Mouse (Mus musculus) gastrocnemius, postnatal 10 days (tissue): Measurements from ENCODE around the gene Olfr769. TPM values are rescaled to one million over a fixed set of nuclear protein-coding genes. Genes with fewer than 3 reads are reported as not detected.
"Not testable (repeated sequence)": the region's sequence is repeated elsewhere in the genome, so short reads cannot be mapped to it uniquely, and the experiment has no call there.

Source experiments
- DNase-seq: peaks from one replicate; pipeline ENCODE4 v3.0.0; 2021; ENCODE audit warnings: mixed read lengths
- long read RNA-seq, 2 experiments: library from polyadenylated mRNA; stranded (forward); transcript quantifications; one replicate each; pipeline ENCODE4 v2.0.0; 2021
- total RNA-seq, 2 experiments: library from RNA; stranded (reverse); gene quantifications; 2 replicates each; pipeline ENCODE4 v1.2.3; 2021

Olfr769 gene
- total RNA-seq: not detected
- long read RNA-seq, experiment 1: 0 reads
- long read RNA-seq, experiment 2: 0 reads

- no peak for DNase-seq
Measured at GRCm38 (mm10) chr10:129117761-129118160, at the start of gene Olfr769. TSS of gene Olfr769 (minus strand) at chr10:129117861.

- no peak for DNase-seq
Measured at GRCm38 (mm10) chr10:129164651-129165050, 47.0 kb upstream of the Olfr769 start, which contains the start of gene Olfr771. TSS of gene Olfr771 (minus strand) at chr10:129164751.

DNA sequence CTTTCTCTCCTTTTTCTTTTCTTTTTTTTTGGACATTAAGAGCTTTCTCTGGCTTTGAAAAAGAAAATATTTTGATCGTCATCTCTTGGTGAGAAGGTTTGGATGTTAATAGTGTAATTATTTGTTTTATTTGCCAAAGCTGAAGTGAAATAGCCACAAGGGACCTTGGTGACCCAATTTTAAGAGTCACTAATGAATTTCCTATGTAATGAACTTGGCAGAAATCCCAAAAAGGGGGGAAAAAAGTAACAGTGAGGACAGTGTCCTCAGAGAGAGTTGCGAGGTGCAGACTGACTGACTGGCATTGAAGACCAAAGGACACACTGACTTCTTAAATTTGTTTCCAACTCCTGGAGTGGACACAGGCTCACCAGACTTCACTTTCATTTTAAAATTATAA lies 21.2 kb upstream of the Olfr769 start, which contains the start of gene Olfr770:
Gene Olfr770 (minus strand): TSS at position 101 of the 400 bp plus-strand sequence.
- DNase-seq: no peak

DNA sequence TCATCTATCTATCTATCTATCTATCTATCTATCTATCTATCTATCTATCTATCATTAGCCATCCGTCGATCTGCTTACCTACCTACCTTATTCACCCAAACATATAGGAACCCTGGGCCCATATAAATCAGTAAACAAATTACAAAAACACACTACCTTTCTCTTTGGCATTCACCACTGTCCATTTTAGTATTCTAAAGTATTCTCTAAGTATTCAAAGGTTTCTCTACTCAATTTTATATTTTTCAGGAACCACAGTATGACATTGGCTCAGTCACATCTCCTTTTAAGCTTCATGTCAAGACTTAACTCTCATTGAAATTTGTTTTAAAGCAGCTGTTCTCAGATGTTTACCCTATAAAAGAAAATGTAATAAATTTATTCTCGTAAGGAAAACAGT lies 2.5 kb downstream of the Olfr769 start:
- no peak for DNase-seq

DNA sequence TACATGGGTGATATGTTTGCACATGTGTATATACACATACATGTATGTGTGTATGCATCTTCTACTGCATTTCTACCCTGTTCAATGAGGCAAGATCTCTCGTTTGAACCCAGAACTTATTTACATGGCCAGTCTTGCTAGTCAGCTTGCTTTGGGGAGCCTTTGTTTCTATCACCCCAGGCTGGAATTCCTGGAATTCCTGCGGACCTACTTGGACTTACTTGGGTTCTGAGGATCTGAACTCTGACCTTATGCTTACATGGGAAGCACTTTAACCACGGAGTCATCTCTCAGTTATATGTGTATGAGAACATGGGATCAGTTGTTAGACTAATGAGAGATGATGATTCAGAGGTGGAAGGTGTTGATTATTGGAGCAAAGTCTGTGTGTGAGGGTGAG lies 16.4 kb downstream of the Olfr769 start:
- DNase-seq: no peak

- DNase-seq: no peak
Measured at GRCm38 (mm10) chr10:129099275-129099674, 18.4 kb downstream of the Olfr769 start, which contains the start of gene Olfr768. TSS of gene Olfr768 (minus strand) at chr10:129099375.

GRCm38 (mm10) chr10:129082810-129083209 lies 34.9 kb downstream of the Olfr769 start, which contains the start of gene Olfr767:
TSS of gene Olfr767 (minus strand) at chr10:129082910.
- DNase-seq: not testable (repeated sequence)

- no peak for DNase-seq
Measured at GRCm38 (mm10) chr10:129068877-129069276, 48.8 kb downstream of the Olfr769 start, which contains the start of gene Olfr766-ps1. TSS of gene Olfr766-ps1 (minus strand) at chr10:129068977.

Other genes with a start within 250 kb of the Olfr769 start
- gene Gdf11, start 226.1 kb downstream of the Olfr769 start, total RNA-seq: 1 to 10 TPM; 8.2 to 9.5 TPM
- 100 to 1,000 TPM; 198 to 258 TPM for gene Cd63, start 216.9 kb downstream of the Olfr769 start, total RNA-seq
- gene Rdh5, start 195.0 kb downstream of the Olfr769 start, total RNA-seq: 10 to 100 TPM in 1 of 2 experiments, 1 to 10 TPM in 1; 8.2 to 12.5 TPM
- gene Bloc1s1, start 193.8 kb downstream of the Olfr769 start, total RNA-seq: 100 to 1,000 TPM; 201 to 210 TPM
- 100 to 1,000 TPM; 125 to 127 TPM for gene Itga7, start 184.0 kb downstream of the Olfr769 start, total RNA-seq
- under 1 TPM in 1 of 2 experiments, not detected in 1; 0.19 TPM for gene Mettl7b, start 156.9 kb downstream of the Olfr769 start, total RNA-seq
- gene Olfr9, start 128.4 kb downstream of the Olfr769 start, total RNA-seq: not detected
- not detected for gene Olfr763, start 107.1 kb downstream of the Olfr769 start, total RNA-seq
- gene Olfr764-ps1, start 78.0 kb downstream of the Olfr769 start, total RNA-seq: not detected
- gene Olfr765, start 67.9 kb downstream of the Olfr769 start, total RNA-seq: not detected
- not detected for gene Olfr766-ps1, start 48.9 kb downstream of the Olfr769 start, total RNA-seq
- gene Olfr767, start 35.0 kb downstream of the Olfr769 start, total RNA-seq: not detected
- not detected for gene Olfr768, start 18.5 kb downstream of the Olfr769 start, total RNA-seq
- gene Olfr770, start 21.1 kb upstream of the Olfr769 start, total RNA-seq: not detected
- not detected for gene Olfr771, start 46.9 kb upstream of the Olfr769 start, total RNA-seq
- not detected for gene Olfr772, start 60.1 kb upstream of the Olfr769 start, total RNA-seq
- gene Olfr773, start 69.6 kb upstream of the Olfr769 start, total RNA-seq: not detected
- not detected for gene Olfr774, start 118.3 kb upstream of the Olfr769 start, total RNA-seq
- gene Olfr775, start 130.6 kb upstream of the Olfr769 start, total RNA-seq: not detected
- not detected for gene Olfr776, start 141.3 kb upstream of the Olfr769 start, total RNA-seq
- gene Olfr777, start 153.6 kb upstream of the Olfr769 start, total RNA-seq: not detected
- not detected for gene Olfr780, start 200.3 kb upstream of the Olfr769 start, total RNA-seq
- not detected for gene Olfr781, start 211.0 kb upstream of the Olfr769 start, total RNA-seq
- not detected for gene Olfr782, start 231.0 kb upstream of the Olfr769 start, total RNA-seq